Mouse (Mus musculus) myocyte (in vitro differentiated cells): ENCODE measurements at regions not wholly inside any gene's neighbourhood (a gene's known extent, or its start where the extent isn't known, plus 50 kb on each side); places are given as distances from the start of the nearest gene placed in this dataset.

Source experiments
- CEBPB ChIP-seq: IDR thresholded peaks from 2 replicates; pipeline ENCODE4 v1.6.1; 2011; ENCODE audit warnings: mild to moderate bottlenecking, moderate library complexity; ENCODE audit not compliant: poor library complexity, insufficient read depth, severe bottlenecking
- E2F4 ChIP-seq: IDR thresholded peaks from one replicate; pipeline ENCODE4 v1.6.1; 2011; ENCODE audit warnings: mild to moderate bottlenecking, control low read depth, moderate library complexity; ENCODE audit not compliant: insufficient read depth
- MAX ChIP-seq: IDR thresholded peaks from one replicate; pipeline ENCODE4 v1.6.1; 2011; ENCODE audit warnings: low read depth, mild to moderate bottlenecking, control low read depth
- MYOD1 ChIP-seq, 3 experiments: IDR thresholded peaks; one replicate each; pipeline ENCODE4 v1.6.1; 2011; ENCODE audit warnings: control low read depth in 2 of 3, low read depth in 2 of 3, mild to moderate bottlenecking in 2 of 3, moderate library complexity in 1 of 3; ENCODE audit not compliant: insufficient read length in 2 of 3, control insufficient read depth in 1 of 3
- POLR2A ChIP-seq: IDR thresholded peaks from one replicate; pipeline ENCODE4 v1.6.1; 2011; ENCODE audit warnings: low read depth, mild to moderate bottlenecking, control low read depth, moderate library complexity; ENCODE audit not compliant: insufficient read length
- POLR2AphosphoS2 ChIP-seq: IDR thresholded peaks from one replicate; pipeline ENCODE4 v1.6.1; 2011; ENCODE audit warnings: low read depth, control low read depth; ENCODE audit not compliant: insufficient read length
- REST ChIP-seq: IDR thresholded peaks from one replicate; pipeline ENCODE4 v1.6.1; 2011; ENCODE audit warnings: mild to moderate bottlenecking, control low read depth, moderate library complexity; ENCODE audit not compliant: insufficient read depth, insufficient read length
- SRF ChIP-seq: IDR thresholded peaks from one replicate; pipeline ENCODE4 v1.6.1; 2011; ENCODE audit warnings: low read depth; ENCODE audit not compliant: control insufficient read depth, insufficient read length
- TCF12 ChIP-seq: IDR thresholded peaks from one replicate; pipeline ENCODE4 v1.6.1; 2011; ENCODE audit warnings: mild to moderate bottlenecking, control low read depth; ENCODE audit not compliant: poor library complexity, insufficient read depth, severe bottlenecking
- TCF3 ChIP-seq: IDR thresholded peaks from one replicate; pipeline ENCODE4 v1.6.1; 2011; ENCODE audit warnings: low read depth, control low read depth; ENCODE audit not compliant: insufficient read length

DNA sequence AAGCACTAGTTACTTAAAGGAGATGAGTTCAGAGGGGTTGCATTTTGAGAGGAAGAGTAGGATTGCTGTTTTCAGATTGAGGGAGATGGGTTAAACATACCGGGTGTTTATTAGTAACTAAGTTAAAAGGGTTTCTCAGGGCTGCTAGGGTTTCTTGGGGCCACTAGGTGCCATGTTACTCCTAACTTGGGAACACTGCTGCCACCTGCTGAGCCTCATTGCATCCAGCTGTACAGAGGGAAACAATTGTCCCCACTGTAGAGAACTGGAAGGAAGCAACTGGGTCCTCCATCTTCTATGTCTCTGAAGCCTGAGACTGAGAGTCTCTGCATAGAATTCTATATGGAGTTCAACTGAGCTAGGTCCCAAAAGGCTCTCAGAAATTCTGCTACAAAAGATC, 524.3 kb downstream of the Rnf144a start:
- TF ChIP-seq TCF12 (no peak), CEBPB (no peak), E2F4 (no peak), POLR2A (no peak), MAX (no peak), REST (no peak), SRF (no peak), TCF3 (no peak), MYOD1 (IDR thresholded peaks at IDR 0.05; ENCODE audit: control insufficient read depth in 1 of 3, insufficient read length in 2 of 3, low read depth in 2 of 3) (no peak), POLR2AphosphoS2 (no peak)
